In the genomic region with DNA sequence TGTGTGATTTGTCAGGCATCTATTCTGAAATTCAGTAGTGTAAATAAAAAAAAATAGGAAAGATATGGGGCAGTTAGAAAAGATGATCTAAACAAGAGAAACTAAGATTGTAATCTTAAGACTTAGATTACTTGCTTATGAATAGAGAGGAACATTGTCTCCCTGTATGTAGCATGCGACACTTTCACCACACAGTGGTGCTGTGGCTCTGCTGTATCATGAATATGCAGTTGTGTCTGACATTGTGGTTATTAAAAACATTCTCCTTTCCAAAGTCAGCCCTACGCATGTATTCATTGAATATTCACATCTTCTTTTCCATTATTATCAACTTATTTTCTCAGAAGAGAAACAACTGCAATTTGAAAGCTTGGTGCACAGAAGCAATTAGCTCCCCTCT, we compare ENCODE assay signal across 9 mouse cellular contexts. TPM values are rescaled to one million over a fixed set of nuclear protein-coding genes. Genes with fewer than 3 reads are reported as not detected.
DNase-seq lines count a peak whose midpoint lies in the region; ATAC-seq lines count a peak whose summit lies in the region.
"Had no signal": no experiment of that assay in that cellular context is flagged by ENCODE, and none has a peak within 500 bp of the region (broad histone marks: within the 10 kb centered on the region; RNA-seq: fewer than 3 reads in every experiment).

No protein-coding gene starts in this region.

- no peaks in the 10 kb centered on the region for H3K27me3 ChIP-seq in limb, embryonic 11.5 days (ENCODE audit: control insufficient read depth, insufficient read depth, low read length)
- no peaks in the 10 kb centered on the region for H3K27me3 ChIP-seq in limb, embryonic 10.5 days (ENCODE audit: low read depth, poor library complexity, severe bottlenecking)
- H3K27me3 ChIP-seq in limb, embryonic 13.5 days, result no peaks in the 10 kb centered on the region

- ATAC-seq in limb, embryonic 11.5 days (ENCODE audit: insufficient number of reproducible peaks, low FRiP score, low TSS enrichment, low read depth), result no peak
- ATAC-seq in limb, embryonic 13.5 days (ENCODE audit: low FRiP score, low read depth), result 0 out of 2 replicates have a peak, but pooled peaks have one; percentile 48

- H3K4me2 ChIP-seq in limb, embryonic 11.5 days (ENCODE audit: low read depth, severe bottlenecking), result no peak overlapping the region
- H3K4me2 ChIP-seq in limb, embryonic 13.5 days (replicated peaks), result no peak overlapping the region

- whole genome bisulfite sequencing in limb, embryonic 11.5 days, result 73% methylated on average over 2 of the region's 2 CpGs
- 71% methylated on average over 2 of the region's 2 CpGs for WGBS in limb, embryonic 10.5 days
- WGBS in limb, embryonic 13.5 days, result 59% methylated on average over 2 of the region's 2 CpGs

- no peaks in the 10 kb centered on the region for H3K9me3 ChIP-seq in limb, embryonic 11.5 days (ENCODE audit: control insufficient read depth, low read length)
- no peaks in the 10 kb centered on the region for H3K9me3 ChIP-seq in limb, embryonic 10.5 days (replicated peaks)
- no peaks in the 10 kb centered on the region for H3K9me3 ChIP-seq in limb, embryonic 13.5 days

- no peak overlapping the region for H3K9ac ChIP-seq in limb, embryonic 11.5 days (ENCODE audit: low read length)
- no peak overlapping the region for H3K9ac ChIP-seq in limb, embryonic 13.5 days

- H3K36me3 ChIP-seq in limb, embryonic 11.5 days (ENCODE audit: control insufficient read depth, insufficient read depth, low read length), result no peaks in the 10 kb centered on the region
- no peaks in the 10 kb centered on the region for H3K36me3 ChIP-seq in limb, embryonic 10.5 days
- H3K36me3 ChIP-seq in limb, embryonic 13.5 days, result no peaks in the 10 kb centered on the region

- H3K4me1 ChIP-seq in limb, embryonic 11.5 days (ENCODE audit: control insufficient read depth, insufficient read depth, low read length), result no peaks in the 10 kb centered on the region
- H3K4me1 ChIP-seq in limb, embryonic 10.5 days, result no peaks in the 10 kb centered on the region
- H3K4me1 ChIP-seq in limb, embryonic 13.5 days, result no peaks in the 10 kb centered on the region

- no peak overlapping the region for H3K4me3 ChIP-seq in limb, embryonic 11.5 days (ENCODE audit: low read depth, low read length)
- H3K4me3 ChIP-seq in limb, embryonic 10.5 days, result no peak overlapping the region
- no peak overlapping the region for H3K4me3 ChIP-seq in limb, embryonic 13.5 days

- DNase-seq in limb, embryonic 11.5 days (ENCODE audit: low spot score), result peak; percentile 31
- DNase-seq in limb, embryonic 10.5 days (ENCODE audit: low spot score), result no peak
- peak; percentile 3 for DNase-seq in embryo, embryonic 11.5 days (ENCODE audit: low read depth, low spot score)
- DNase-seq in kidney, adult 9 months, result peak; percentile 35
- DNase-seq in right cerebral cortex, postnatal 36 days (ENCODE audit: low spot score in 2 of 2), result peak; percentile 18 to 22
- no peak for DNase-seq in thymus, postnatal 36 days
- DNase-seq in spleen, adult 12 weeks (ENCODE audit: low spot score), result no peak

- H3K27ac ChIP-seq in limb, embryonic 11.5 days (replicated peaks; ENCODE audit: low read depth, low read length), result no peak overlapping the region
- H3K27ac ChIP-seq in limb, embryonic 10.5 days, result no peak overlapping the region
- H3K27ac ChIP-seq in limb, embryonic 13.5 days, result no peak overlapping the region

RNA-seq across cellular contexts. Expression of gene Caps2, which starts 40.0 kb away (rescaled TPM):
- polyA plus RNA-seq in limb, embryonic 11.5 days (2014; fragmentation: Nextera tagmentation; extraction: Ambion mirVana), result 0.55 and 1.2 TPM in 2 replicates
- polyA plus RNA-seq in limb, embryonic 10.5 days (2016; fragmentation: Nextera tagmentation; extraction: Ambion mirVana), result 0.64 and 0.88 TPM in 2 replicates
- polyA plus RNA-seq in limb, embryonic 13.5 days (2015; fragmentation: Nextera tagmentation; extraction: Ambion mirVana), result 0.57 and 1.0 TPM in 2 replicates
- polyA plus RNA-seq: liver, embryonic 16.5 days had no signal

RNA-seq across cellular contexts. Expression of gene Glipr1l3, which starts 43.3 kb away (rescaled TPM):
- polyA plus RNA-seq in limb, embryonic 11.5 days (2014; fragmentation: Nextera tagmentation; extraction: Ambion mirVana), result not detected in 2 replicates
- not detected in 2 replicates for polyA plus RNA-seq in limb, embryonic 10.5 days (2016; fragmentation: Nextera tagmentation; extraction: Ambion mirVana)
- polyA plus RNA-seq in limb, embryonic 13.5 days (2015; fragmentation: Nextera tagmentation; extraction: Ambion mirVana), result not detected in 2 replicates
- polyA plus RNA-seq: liver, embryonic 16.5 days had no signal

Comparison
In these comparisons a context has a peak if more than half of its experiments do, and no peak if none do; other contexts are left out.
1. DNase-seq: peak in limb, embryonic 11.5 days (single experiment), embryo, embryonic 11.5 days (single experiment), kidney, adult 9 months (single experiment) and right cerebral cortex, postnatal 36 days (2 of 2); none in limb, embryonic 10.5 days (single experiment), thymus, postnatal 36 days (0 of 2) and spleen, adult 12 weeks (single experiment).